Mouse (Mus musculus) forebrain, embryonic 14.5 days (tissue): ENCODE data around the gene Cars. TPM values are rescaled to one million over a fixed set of nuclear protein-coding genes. Genes with fewer than 3 reads are reported as not detected.
A peak's percentile ranks its signal among the peaks of the same experiment; 100 is the strongest.
"Not testable (repeated sequence)": the region's sequence is repeated elsewhere in the genome, so short reads cannot be mapped to it uniquely, and the experiment has no call there.

Source experiments
- ATAC-seq: fragments of 200-750 bp; cut with Nextera tagmentation; 2 replicates; pipeline ENCODE4 v1.8.0; 2017; ENCODE audit warnings: mild to moderate bottlenecking, moderate library complexity
- DNase-seq: peaks from one replicate; pipeline ENCODE4 v3.0.0-alpha.2; 2015; ENCODE audit warnings: low spot score
- H3K27ac ChIP-seq: fragments of 300-500 bp; sonication (generic); 2 replicates; pipeline ENCODE4 v1.5.1; 2014; ENCODE audit warnings: low read depth, mild to moderate bottlenecking, control low read depth, low read length, moderate library complexity
- H3K27me3 ChIP-seq: fragments of 300-500 bp; sonication (generic); replicated peaks from 2 replicates; pipeline ENCODE4 v1.6.1; 2014; ENCODE audit warnings: low read length, control low read depth, mixed read lengths; ENCODE audit not compliant: control insufficient read depth, insufficient read depth
- H3K36me3 ChIP-seq: fragments of 300-500 bp; sonication (generic); 2 replicates; pipeline ENCODE4 v1.6.1; 2014; ENCODE audit warnings: low read length, control low read depth; ENCODE audit not compliant: control insufficient read depth, insufficient read depth
- H3K4me1 ChIP-seq: fragments of 300-500 bp; sonication (generic); 2 replicates; pipeline ENCODE4 v1.6.1; 2014; ENCODE audit warnings: antibody characterized with exemption, low read length, control low read depth; ENCODE audit not compliant: control insufficient read depth, insufficient read depth
- H3K4me2 ChIP-seq: fragments of 300-500 bp; sonication (generic); 2 replicates; pipeline ENCODE4 v1.6.1; 2014; ENCODE audit warnings: mild to moderate bottlenecking, control low read depth, low read length
- H3K4me3 ChIP-seq: fragments of 300-500 bp; sonication (generic); 2 replicates; pipeline ENCODE4 v1.5.1; 2014; ENCODE audit warnings: low read depth, low read length, control low read depth
- H3K9ac ChIP-seq: fragments of 300-500 bp; sonication (generic); 2 replicates; pipeline ENCODE4 v1.6.1; 2014; ENCODE audit warnings: mild to moderate bottlenecking, low read length, control low read depth, moderate library complexity
- H3K9me3 ChIP-seq: fragments of 300-500 bp; sonication (generic); replicated peaks from 2 replicates; pipeline ENCODE4 v1.6.1; 2016; ENCODE audit warnings: low read length, control low read depth, mixed read lengths; ENCODE audit not compliant: control insufficient read depth
- WGBS: fragments of 180-500 bp; shearing (Covaris S2); extraction: QIAGEN DNeasy Blood & Tissue Kit; methylation state at CpG from one replicate; pipeline ENCODE4 v1.1.7; 2014; 5-methylcytosine and 5-hydroxymethylcytosine counted together
- polyA plus RNA-seq: library from polyadenylated mRNA; unstranded; fragments of >200 nt; fragmentation: Nextera tagmentation; extraction: Ambion mirVana; gene quantifications from 2 replicates; pipeline ENCODE4 v1.2.1, GENCODE M21; 2014

Cars gene
- polyA plus RNA-seq, result 51.5 and 59.2 TPM in 2 replicates

DNA sequence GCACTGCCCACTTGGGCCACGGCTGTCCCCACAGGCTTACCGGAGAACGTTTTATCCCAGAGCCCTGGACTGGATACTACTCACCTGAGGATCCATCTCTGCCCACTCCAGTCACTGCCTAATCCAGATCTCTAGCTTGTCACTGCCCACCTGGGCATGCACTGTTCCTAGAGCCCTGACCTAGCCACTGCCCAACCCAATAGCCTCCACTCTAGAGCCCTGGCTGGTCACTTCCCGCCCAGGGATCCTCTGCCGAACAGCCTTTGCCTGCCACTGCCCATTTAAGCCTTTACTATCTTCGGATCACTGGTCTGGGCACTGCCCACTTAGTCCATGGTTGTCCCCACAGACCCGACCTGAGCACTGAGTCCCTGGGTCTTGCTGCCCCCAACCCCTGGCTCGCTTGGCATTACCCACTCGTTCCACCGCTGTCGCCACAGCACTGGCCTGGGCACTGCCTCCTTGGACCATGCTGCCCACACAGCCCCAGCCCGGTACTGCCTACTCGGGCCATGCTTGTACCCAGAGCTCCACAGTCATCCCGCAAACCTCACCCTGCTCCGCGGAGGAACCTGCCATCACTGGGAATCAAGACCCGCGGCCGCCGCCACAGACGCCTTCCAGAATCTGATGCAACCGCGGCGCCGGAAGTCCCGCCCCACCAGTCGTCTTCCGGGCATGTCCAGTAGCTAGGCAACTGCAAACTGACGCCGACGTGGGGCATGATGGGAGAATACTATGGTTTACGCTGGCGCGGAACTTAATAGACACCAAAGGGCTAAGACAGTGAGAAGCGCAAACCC is at the start of gene Cars:
Gene Cars, minus strand, starts transcription at position 663 of the 803 bp plus-strand sequence.
- ATAC-seq (peak; percentile 99), DNase-seq (peak; percentile 99)
- Histone ChIP-seq H3K27ac (peak within 1 kb of the TSS; percentile 44; the same call in 1 of the 2 replicates), H3K9me3 (no peaks in the 10 kb centered on the region), H3K4me3 (peak within 1 kb of the TSS; percentile 92), H3K4me1 (peaks cover 8% of the 10 kb centered on the region), H3K36me3 (peaks cover 6% of the 10 kb centered on the region; the same call in 1 of the 2 replicates), H3K4me2 (peak within 1 kb of the TSS; percentile 97), H3K9ac (peak within 1 kb of the TSS; percentile 93), H3K27me3 (no peaks in the 10 kb centered on the region)
- 2% methylated on average over 35 of the region's 35 CpGs for WGBS

DNA sequence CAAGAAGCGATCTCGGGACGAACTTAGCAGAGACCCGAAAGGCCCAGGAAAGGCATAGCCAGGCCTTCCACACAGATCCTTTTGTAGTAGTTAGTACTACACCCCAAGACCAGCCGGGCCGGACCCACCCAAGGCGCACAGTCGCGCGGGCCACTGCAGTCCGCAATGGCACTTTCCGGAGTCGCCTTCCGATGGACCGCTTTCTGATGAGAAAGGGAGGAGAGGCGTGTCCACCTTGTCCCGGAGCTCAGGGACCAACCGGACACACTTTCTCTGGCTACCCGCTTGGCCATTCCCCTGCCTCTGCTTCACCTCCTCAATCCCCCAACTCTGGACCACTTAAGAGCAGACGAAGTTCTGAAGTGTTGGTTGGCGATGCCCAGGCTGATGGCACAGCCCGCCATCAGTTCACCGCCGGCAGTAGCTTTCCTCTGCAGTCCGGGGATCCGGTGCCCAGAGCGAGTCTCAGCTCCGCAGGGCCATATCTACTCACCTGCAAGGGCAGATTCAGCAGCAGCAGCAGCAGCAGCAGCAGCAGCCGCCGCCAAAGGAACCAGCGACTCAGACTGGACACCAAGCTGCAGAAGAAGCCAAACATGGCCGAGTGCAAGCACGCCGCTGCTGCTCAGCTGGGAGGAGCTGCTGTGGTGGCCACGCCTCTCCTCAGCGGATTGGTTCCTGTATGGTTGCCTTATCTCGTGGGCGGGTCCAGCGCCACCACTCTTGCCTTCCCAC is 49.3 kb upstream of the Cars start, which contains the start of gene Tnfrsf22:
Gene Tnfrsf22, minus strand, starts transcription at position 628 of the 735 bp plus-strand sequence.
- H3K4me1 ChIP-seq, result no peaks in the 10 kb centered on the region
- H3K36me3 ChIP-seq, result no peaks in the 10 kb centered on the region
- H3K27me3 ChIP-seq, result no peaks in the 10 kb centered on the region
- ATAC-seq (peak; percentile 100), DNase-seq (peak; percentile 92)
- H3K27ac ChIP-seq, result no peak within 1 kb of the TSS
- H3K9ac ChIP-seq, result peak within 1 kb of the TSS; percentile 69
- peak within 1 kb of the TSS; percentile 60 for H3K4me3 ChIP-seq
- no peaks in the 10 kb centered on the region for H3K9me3 ChIP-seq
- H3K4me2 ChIP-seq, result peak within 1 kb of the TSS; percentile 83
- WGBS, result 2% methylated on average over 39 of the region's 39 CpGs

DNA sequence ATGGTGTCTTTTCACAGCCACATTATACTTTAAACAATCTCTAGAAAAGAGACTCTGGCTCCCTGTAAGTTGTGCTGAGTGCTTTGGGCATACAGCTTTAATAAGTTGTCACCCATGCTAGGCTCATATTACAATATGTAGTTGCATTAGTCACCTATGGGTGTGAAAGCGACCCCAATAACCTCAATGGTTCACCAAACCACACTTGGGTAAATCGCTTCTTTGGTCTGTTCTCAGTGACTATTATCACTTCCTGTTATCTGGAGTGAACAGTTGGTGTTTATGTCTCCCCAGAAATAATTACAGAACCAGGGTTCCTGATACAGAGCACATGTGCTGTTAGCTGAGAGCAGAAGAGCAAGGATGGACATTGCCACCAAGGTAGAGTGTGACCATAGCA is 44.1 kb upstream of the Cars start:
- not testable (repeated sequence) for H3K4me3 ChIP-seq, H3K4me1 ChIP-seq, H3K27me3 ChIP-seq, H3K36me3 ChIP-seq, DNase-seq, ATAC-seq, H3K9me3 ChIP-seq, H3K9ac ChIP-seq, H3K27ac ChIP-seq, H3K4me2 ChIP-seq
- 91% methylated on average over 2 of the region's 2 CpGs for WGBS

DNA sequence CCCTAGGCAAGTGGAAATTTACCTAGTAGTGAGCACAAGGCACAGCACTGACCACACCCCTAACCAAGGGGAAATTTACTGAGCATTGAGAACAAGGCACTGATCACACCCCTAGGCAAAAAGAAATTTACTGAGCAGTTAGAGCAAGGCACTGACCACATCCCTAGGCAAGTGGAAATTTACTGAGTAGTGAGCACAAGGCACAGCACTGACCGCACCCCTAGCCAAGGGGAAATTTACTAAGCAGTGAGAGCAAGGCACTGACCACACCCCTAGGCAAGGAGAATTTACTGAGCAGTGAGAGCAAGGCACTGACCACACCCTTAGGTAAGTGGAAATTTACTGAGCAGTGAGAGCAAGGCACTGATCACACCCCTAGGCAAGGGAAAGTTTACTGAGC is 36.8 kb upstream of the Cars start:
- Histone ChIP-seq H3K4me2 (no peak overlapping the region), H3K36me3 (no peaks in the 10 kb centered on the region), H3K27ac (no peak overlapping the region), H3K9ac (no peak overlapping the region), H3K9me3 (no peaks in the 10 kb centered on the region), H3K4me3 (no peak overlapping the region), H3K4me1 (no peaks in the 10 kb centered on the region), H3K27me3 (no peaks in the 10 kb centered on the region)
- WGBS, result 95% methylated on average over 1 of the region's 1 CpGs
- ATAC-seq (no peak), DNase-seq (no peak)

DNA sequence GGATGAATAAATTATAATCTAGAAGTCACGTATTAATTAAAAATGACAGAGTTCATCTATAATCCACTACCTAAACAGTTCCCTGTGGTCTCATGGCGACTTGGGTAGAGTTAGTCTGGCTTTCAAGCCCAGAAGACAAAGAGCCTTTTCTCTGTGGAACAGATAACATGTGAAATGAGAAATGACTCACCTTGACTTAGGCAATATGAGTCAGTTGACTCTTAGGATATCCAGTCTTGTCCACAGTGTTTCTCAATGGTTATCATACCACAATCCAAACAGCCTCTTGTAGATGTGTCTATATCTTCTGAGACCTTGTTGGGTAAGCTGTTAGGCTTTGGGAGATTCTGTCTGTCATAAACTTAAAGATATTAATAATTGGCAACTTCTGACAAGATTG is 31.6 kb upstream of the Cars start:
- WGBS, result 70% methylated on average over 2 of the region's 2 CpGs

DNA sequence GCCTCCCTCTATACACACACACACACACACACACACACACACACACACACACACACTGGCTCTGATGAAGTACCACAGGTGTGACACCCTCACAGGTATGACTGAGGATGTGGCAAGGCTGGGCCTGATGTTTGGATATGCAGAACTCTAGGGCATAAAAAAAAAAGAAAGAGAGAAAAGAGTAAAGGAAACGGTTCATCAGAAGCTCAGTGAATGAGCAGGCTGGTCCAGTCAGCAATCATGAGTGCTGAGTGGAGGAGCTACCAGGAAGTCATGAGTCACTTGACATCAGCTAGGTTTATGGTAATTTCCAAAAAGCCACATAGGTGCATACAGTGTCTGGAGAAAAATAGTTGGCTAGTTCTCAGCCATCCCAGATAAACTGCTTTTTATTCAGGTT is 29.6 kb upstream of the Cars start:
- no peak for ATAC-seq
- no peak overlapping the region for H3K9ac ChIP-seq
- 66% methylated on average over 1 of the region's 1 CpGs for WGBS
- H3K4me3 ChIP-seq, result no peak overlapping the region
- no peak overlapping the region for H3K4me2 ChIP-seq
- no peaks in the 10 kb centered on the region for H3K4me1 ChIP-seq
- H3K36me3 ChIP-seq, result no peaks in the 10 kb centered on the region
- no peaks in the 10 kb centered on the region for H3K9me3 ChIP-seq
- no peaks in the 10 kb centered on the region for H3K27me3 ChIP-seq
- no peak overlapping the region for H3K27ac ChIP-seq
- no peak for DNase-seq

More for the DNA sequence above, 31.6 kb upstream of the Cars start:
- Histone ChIP-seq H3K4me3 (no peak overlapping the region), H3K27ac (no peak overlapping the region), H3K4me2 (no peak overlapping the region), H3K36me3 (no peaks in the 10 kb centered on the region), H3K4me1 (no peaks in the 10 kb centered on the region), H3K27me3 (no peaks in the 10 kb centered on the region), H3K9me3 (no peaks in the 10 kb centered on the region), H3K9ac (no peak overlapping the region)
- no peak for DNase-seq
- ATAC-seq, result no peak

DNA sequence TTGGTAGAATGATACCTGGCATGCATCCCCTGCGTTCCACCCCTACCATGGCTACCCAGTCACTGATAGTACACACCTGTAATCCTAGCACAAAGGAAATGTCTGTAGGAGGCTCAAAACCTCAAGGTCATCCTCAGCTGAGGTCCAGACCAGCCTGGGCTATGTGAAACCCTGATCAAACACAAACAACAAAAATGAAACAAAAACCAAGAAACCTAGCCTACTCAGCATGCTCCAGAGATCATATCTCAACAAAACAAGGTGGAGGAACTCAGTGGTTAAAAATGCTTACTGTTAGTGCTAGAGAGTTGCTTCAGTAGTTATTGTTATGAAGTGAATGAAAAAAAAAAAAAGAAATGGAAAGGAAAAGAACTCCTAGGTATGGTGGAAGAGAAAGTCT is 28.6 kb upstream of the Cars start, which contains the start of gene Tnfrsf26:
Gene Tnfrsf26, minus strand, starts transcription at position 183 of the 400 bp plus-strand sequence.
- no peak within 1 kb of the TSS for H3K9ac ChIP-seq
- H3K9me3 ChIP-seq, result no peaks in the 10 kb centered on the region
- no peak within 1 kb of the TSS for H3K4me3 ChIP-seq
- H3K4me1 ChIP-seq, result no peaks in the 10 kb centered on the region
- H3K4me2 ChIP-seq, result no peak within 1 kb of the TSS
- H3K27me3 ChIP-seq, result no peaks in the 10 kb centered on the region
- H3K27ac ChIP-seq, result no peak within 1 kb of the TSS
- H3K36me3 ChIP-seq, result no peaks in the 10 kb centered on the region
- DNase-seq (no peak), ATAC-seq (no peak)
- 93% methylated on average over 1 of the region's 1 CpGs for WGBS

DNA sequence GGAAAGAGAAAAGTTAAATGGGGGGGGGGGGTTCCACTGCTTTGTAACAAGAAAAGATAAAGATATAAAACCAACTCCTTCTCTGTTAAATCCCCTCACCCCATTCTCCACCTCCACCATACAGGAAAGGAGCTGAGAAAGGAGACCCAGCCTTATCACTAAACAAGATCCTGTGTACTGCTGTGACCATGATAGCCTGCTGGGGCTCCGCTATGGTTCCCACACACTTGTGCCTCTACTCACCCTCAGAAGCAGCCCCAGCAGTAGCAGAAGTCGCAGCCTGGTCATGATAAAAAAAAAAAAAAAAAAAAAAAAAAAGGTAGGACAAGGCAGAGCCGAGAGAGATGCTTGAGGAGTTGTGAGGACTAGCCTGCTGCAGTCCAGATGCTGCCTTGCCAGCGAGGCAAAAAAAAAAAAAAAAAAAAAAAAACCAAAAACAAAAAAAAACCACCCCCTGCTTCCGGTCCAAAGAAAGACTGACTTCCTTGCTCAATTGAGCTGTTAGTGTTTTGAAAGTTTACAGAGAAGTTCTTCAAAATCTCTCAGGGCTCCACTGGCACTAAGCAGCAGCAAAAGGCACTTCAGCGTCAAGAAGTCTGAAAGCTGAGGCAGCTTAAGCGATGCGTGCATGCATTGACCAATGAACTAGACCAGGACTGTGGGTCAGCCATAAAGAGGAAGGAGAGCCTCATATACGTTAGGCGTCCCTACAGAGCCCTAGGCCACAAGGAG is 27.8 kb upstream of the Cars start:
- Histone ChIP-seq H3K4me3 (no peak overlapping the region), H3K36me3 (no peaks in the 10 kb centered on the region), H3K27me3 (no peaks in the 10 kb centered on the region), H3K4me2 (no peak overlapping the region), H3K27ac (no peak overlapping the region), H3K9ac (no peak overlapping the region), H3K9me3 (no peaks in the 10 kb centered on the region), H3K4me1 (no peaks in the 10 kb centered on the region)
- DNase-seq (no peak), ATAC-seq (no peak)
- WGBS, result 63% methylated on average over 10 of the region's 10 CpGs
